Mouse (Mus musculus) C2C12 (cell line): ENCODE data around the gene Fat4.

Experiments used
- CTCF ChIP-seq: IDR thresholded peaks from one replicate; pipeline ENCODE4 v1.5.1; 2011; ENCODE audit not compliant: control insufficient read depth, insufficient read depth, insufficient read length
- FOSL1 ChIP-seq: IDR thresholded peaks from one replicate; pipeline ENCODE4 v1.8.0; 2011; ENCODE audit warnings: mild to moderate bottlenecking, low read length; ENCODE audit not compliant: poor library complexity, insufficient read depth, severe bottlenecking
- MYOD1 ChIP-seq: IDR thresholded peaks from one replicate; pipeline ENCODE4 v1.6.1; 2011; ENCODE audit warnings: low read depth; ENCODE audit not compliant: control insufficient read depth, insufficient read length
- MYOG ChIP-seq: IDR thresholded peaks from one replicate; pipeline ENCODE4 v1.6.1; 2011; ENCODE audit not compliant: control insufficient read depth, insufficient read length; ENCODE audit errors: extremely low read depth

GRCm38 (mm10) chr3:39036113-39036512 lies 149.4 kb downstream of the Fat4 start:
- no peak for TF ChIP-seq CTCF
- TF ChIP-seq MYOD1: no peak
- TF ChIP-seq MYOG: no peak
- no peak for TF ChIP-seq FOSL1
